Mouse (Mus musculus): ENCODE data around the gene Map2k4. TPM values are rescaled to one million over a fixed set of nuclear protein-coding genes. Genes with fewer than 3 reads are reported as not detected.
A peak's percentile ranks its signal among the peaks of the same experiment; 100 is the strongest.

The Map2k4 gene
- polyA plus RNA-seq, 1 experiment from 2014 or later = 69.8 TPM

DNA sequence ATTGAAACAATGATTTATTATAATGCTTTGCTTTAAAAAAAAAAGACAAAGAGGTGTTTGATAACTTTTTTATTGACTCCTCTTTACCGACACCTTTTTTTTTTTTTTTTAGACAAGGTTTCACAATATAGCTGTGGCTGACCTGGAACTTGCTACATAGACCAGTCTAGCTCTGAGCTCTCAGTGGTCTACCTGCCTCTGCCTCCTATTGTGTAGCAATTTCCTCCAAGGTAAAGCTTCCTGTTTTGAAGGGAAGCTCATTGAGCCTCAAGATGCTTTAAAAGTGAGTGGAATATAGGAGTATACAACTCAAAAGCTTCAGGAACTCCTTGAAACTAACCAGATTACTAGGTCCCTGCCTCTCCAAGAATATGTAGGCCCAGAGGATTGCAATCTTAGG is 7.8 kb upstream of the Map2k4 start:
- Histone ChIP-seq H3K9me3 (no peaks in the 10 kb centered on the region), H3K27me3 (no peaks in the 10 kb centered on the region), H3K4me3 (no peak overlapping the region), H3K4me1 (no peaks in the 10 kb centered on the region), H3K27ac (replicated peaks) (no peak overlapping the region), H3K36me3 (no peaks in the 10 kb centered on the region), H3K9ac (replicated peaks) (no peak overlapping the region), H3K4me2 (replicated peaks) (no peak overlapping the region)
- WGBS = 87% methylated on average over 1 of the region's 1 CpGs
- ATAC-seq (ENCODE audit: low FRiP score, low read depth) = no peak

DNA sequence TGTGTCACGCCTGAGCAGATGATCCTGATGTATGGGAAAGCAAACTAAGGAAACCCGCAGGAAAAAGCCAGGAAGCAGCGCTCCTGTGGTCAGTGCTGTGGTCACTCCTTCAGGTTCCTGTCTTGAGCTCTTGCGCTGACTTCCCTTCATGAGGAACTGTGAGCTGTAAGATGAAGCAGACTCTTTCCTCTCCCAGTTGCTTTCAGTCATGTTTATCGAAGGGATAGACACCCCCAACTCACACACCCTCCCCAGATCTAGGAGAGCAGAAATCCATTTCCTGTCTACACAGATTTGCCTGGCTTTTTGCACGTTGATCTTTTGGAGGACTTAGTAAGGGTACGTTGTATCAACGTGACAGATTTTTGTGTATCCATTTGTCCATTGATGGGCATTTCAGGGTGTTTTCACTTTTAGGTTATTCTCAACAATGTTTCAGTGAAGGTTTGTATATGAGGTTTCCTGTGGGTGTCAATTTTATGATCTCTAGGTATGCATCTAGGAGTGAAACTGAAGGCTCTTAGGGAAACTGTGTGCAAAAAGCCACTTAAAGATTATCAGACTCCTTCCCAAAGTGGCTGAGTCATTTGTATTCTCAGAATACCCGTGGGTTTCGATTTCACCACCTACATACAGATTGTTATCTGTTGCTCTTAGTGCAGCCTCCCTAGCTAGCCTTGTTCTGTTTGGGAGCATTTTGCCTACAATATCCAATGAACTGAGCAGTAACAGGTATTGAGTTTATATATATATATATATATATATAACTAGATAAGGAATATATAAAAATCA is 6.5 kb upstream of the Map2k4 start:
- Histone ChIP-seq H3K4me3 (no peak overlapping the region), H3K4me2 (replicated peaks) (no peak overlapping the region), H3K27ac (replicated peaks) (no peak overlapping the region), H3K9me3 (no peaks in the 10 kb centered on the region), H3K27me3 (no peaks in the 10 kb centered on the region), H3K36me3 (no peaks in the 10 kb centered on the region), H3K4me1 (no peaks in the 10 kb centered on the region), H3K9ac (replicated peaks) (no peak overlapping the region)
- no peak for ATAC-seq (ENCODE audit: low FRiP score, low read depth)
- WGBS = 82% methylated on average over 10 of the region's 10 CpGs

DNA sequence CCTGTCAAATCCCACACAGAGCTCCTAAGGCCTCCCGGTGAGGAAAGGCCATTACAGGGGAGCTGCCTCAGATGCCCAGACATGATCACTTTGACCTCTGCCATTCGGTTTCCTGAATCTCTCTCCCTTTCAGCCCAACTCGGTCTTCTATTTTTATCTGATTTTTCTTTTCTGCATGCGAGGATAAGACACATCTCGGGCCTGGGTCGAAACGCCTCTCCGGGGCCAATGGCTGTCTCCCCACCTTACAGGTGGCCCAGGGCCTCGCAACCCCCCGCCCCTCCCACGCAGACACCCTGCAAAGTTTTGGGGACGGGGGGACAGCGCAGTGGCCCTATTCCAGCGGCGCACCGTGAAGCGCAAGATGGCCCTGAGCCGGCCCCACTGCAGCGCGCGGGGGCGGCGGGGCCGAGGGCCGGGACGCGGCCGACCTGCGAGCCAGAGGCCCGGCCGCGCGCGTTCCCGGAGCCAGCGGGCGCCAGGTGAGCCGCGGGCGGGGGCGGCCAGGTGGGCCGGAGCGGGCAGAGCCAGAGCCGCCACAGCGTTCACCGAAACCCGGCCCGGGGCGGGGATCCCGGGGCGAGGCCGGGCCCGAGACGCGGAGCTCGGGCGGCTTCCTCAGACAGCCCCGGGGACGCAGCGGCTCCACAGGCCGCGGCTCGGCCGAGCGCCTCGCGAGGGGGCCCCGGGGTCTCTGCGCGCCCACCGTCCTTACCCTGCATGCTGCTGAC is 511 bp downstream of the Map2k4 start:
- peak overlapping the region; percentile 98 for H3K4me3 ChIP-seq
- no peaks in the 10 kb centered on the region for H3K27me3 ChIP-seq
- H3K27ac ChIP-seq (replicated peaks) = peak overlapping the region; percentile 86
- peak; percentile 88 for ATAC-seq (ENCODE audit: low FRiP score, low read depth)
- under 1% methylated on average over 60 of the region's 71 CpGs for WGBS
- H3K4me2 ChIP-seq (replicated peaks) = peak overlapping the region; percentile 76
- H3K36me3 ChIP-seq = no peaks in the 10 kb centered on the region
- H3K9ac ChIP-seq (replicated peaks) = peak overlapping the region; percentile 98
- peaks cover 15% of the 10 kb centered on the region for H3K4me1 ChIP-seq
- no peaks in the 10 kb centered on the region for H3K9me3 ChIP-seq

DNA sequence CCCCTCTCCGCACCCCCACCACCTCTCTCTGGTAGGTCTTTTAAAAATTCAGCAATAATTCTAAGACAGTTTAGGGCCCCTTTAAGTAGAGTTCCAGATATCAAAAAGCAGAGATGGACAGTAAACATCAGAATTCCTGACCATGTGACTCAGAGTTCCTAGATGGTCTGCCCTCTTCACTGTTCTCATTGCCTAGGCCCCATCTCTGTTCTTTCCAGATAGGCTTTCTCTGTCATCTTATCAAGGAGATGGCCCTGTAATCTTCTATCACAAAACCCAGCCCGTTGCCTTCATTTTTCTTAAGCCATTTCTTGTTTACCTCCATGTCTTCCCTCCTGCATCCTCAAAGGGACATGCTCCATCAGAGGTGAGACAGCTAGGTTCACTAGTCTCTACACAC is 1.9 kb downstream of the Map2k4 start:
- Histone ChIP-seq H3K27ac (replicated peaks) (no peak overlapping the region), H3K4me1 (peaks cover 15% of the 10 kb centered on the region), H3K36me3 (no peaks in the 10 kb centered on the region), H3K4me2 (replicated peaks) (peak overlapping the region; percentile 76), H3K27me3 (no peaks in the 10 kb centered on the region), H3K4me3 (no peak overlapping the region), H3K9ac (replicated peaks) (no peak overlapping the region; the same call in 1 of the 2 replicates), H3K9me3 (no peaks in the 10 kb centered on the region)
- ATAC-seq (ENCODE audit: low FRiP score, low read depth) = no peak
- 82% methylated on average over 2 of the region's 2 CpGs for WGBS

DNA sequence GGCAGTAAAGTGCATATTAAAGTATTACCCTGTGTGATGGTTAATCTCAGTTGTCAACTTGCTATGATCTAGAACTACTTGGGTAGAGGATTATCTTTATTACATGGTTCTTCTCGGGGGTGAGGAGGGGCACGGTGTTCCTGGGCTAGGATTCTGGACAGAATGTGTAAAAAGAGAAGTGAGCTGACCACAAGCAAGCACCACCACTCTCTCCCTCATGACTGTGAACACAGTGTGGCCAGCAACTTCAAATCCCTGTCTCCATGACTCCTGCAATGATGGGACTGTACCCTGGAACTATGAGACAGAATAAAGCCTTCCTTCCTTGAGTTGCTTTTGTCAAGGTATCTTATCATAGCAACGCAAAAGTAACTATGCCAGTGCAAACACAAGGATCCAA is 6.5 kb downstream of the Map2k4 start:
- Histone ChIP-seq H3K9ac (replicated peaks) (no peak overlapping the region), H3K27ac (replicated peaks) (no peak overlapping the region), H3K4me3 (no peak overlapping the region), H3K36me3 (peaks cover 14% of the 10 kb centered on the region; the same call in 1 of the 2 replicates), H3K4me1 (peaks cover 8% of the 10 kb centered on the region), H3K9me3 (no peaks in the 10 kb centered on the region), H3K27me3 (no peaks in the 10 kb centered on the region), H3K4me2 (replicated peaks) (no peak overlapping the region)
- no peak for ATAC-seq (ENCODE audit: low FRiP score, low read depth)
- WGBS = 86% methylated on average over 3 of the region's 3 CpGs

DNA sequence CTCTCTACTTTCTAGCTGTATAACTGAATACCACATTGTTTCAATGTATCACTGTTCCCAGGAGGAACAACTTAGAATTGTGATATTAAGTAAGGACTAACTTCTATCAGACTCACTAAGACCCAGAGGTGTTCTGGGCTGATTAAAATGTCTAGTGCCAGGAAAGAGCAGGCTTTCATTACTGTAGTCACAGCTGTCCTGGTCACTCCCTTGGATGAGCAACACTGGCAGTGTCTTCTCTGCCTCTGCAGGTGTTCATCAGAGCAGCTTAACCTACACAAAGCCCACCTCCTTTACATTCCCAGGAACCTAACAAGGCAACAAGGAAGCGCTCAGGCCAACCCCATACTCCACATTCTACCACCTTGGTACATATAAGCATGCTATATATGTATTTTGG is 8.5 kb downstream of the Map2k4 start:
- 90% methylated on average over 1 of the region's 1 CpGs for WGBS
- H3K36me3 ChIP-seq = peaks cover 14% of the 10 kb centered on the region; the same call in 1 of the 2 replicates
- H3K4me1 ChIP-seq = no peaks in the 10 kb centered on the region
- H3K27me3 ChIP-seq = no peaks in the 10 kb centered on the region
- no peak overlapping the region for H3K9ac ChIP-seq (replicated peaks)
- H3K27ac ChIP-seq (replicated peaks) = no peak overlapping the region
- ATAC-seq (ENCODE audit: low FRiP score, low read depth) = no peak
- no peak overlapping the region for H3K4me2 ChIP-seq (replicated peaks)
- H3K4me3 ChIP-seq = no peak overlapping the region
- no peaks in the 10 kb centered on the region for H3K9me3 ChIP-seq

DNA sequence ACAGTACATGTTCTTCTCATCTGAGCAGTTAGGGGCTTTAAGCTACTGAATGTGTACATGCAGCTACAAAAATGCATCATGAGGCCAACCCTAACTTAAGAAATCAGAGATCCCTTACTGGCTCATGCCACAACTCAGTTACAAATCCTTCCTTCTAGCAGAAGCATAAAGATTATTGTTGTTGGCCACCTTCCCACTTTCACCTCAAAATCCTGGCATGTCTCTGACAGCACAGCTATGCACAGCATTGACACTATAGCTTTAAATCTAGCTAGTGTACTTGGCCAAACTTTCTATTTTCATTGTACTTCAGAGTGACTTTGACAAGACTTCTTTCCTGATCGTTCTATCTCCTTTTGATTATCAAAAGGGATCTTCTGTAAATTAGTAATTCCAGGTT is 9.0 kb downstream of the Map2k4 start:
- Histone ChIP-seq H3K9me3 (no peaks in the 10 kb centered on the region), H3K4me3 (no peak overlapping the region), H3K27me3 (no peaks in the 10 kb centered on the region), H3K36me3 (peaks cover 14% of the 10 kb centered on the region; the same call in 1 of the 2 replicates), H3K4me1 (no peaks in the 10 kb centered on the region), H3K4me2 (replicated peaks) (no peak overlapping the region), H3K27ac (replicated peaks) (no peak overlapping the region), H3K9ac (replicated peaks) (no peak overlapping the region)
- WGBS = 89% methylated on average over 1 of the region's 1 CpGs
- ATAC-seq (ENCODE audit: low FRiP score, low read depth) = no peak

DNA sequence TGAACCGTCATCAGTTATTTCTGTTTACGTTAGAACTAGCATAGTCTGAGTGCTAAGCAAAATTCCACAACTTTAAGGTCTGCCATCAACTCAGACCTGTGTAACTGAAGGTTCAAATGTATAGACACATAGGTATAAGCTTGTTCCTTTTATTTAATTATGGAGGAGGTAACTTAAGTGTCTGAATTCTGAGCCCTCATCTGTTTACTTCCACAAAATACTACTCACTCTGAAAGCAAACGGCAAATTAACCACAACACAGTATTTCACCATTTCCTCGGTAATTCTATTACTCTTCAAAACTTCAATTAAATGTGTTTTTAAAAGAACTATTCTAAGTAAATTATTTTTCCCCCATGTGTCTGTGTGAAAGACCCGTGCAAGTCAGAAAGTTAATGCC is 10.3 kb downstream of the Map2k4 start:
- Histone ChIP-seq H3K27me3 (no peaks in the 10 kb centered on the region), H3K36me3 (peaks cover 14% of the 10 kb centered on the region; the same call in 1 of the 2 replicates), H3K9me3 (no peaks in the 10 kb centered on the region), H3K9ac (replicated peaks) (no peak overlapping the region), H3K27ac (replicated peaks) (no peak overlapping the region), H3K4me1 (0 out of 2 replicates have a peak, but pooled peaks cover 4% of the 10 kb centered on the region), H3K4me2 (replicated peaks) (no peak overlapping the region), H3K4me3 (no peak overlapping the region)
- ATAC-seq (ENCODE audit: low FRiP score, low read depth) = no peak
- 84% methylated on average over 5 of the region's 5 CpGs for WGBS

DNA sequence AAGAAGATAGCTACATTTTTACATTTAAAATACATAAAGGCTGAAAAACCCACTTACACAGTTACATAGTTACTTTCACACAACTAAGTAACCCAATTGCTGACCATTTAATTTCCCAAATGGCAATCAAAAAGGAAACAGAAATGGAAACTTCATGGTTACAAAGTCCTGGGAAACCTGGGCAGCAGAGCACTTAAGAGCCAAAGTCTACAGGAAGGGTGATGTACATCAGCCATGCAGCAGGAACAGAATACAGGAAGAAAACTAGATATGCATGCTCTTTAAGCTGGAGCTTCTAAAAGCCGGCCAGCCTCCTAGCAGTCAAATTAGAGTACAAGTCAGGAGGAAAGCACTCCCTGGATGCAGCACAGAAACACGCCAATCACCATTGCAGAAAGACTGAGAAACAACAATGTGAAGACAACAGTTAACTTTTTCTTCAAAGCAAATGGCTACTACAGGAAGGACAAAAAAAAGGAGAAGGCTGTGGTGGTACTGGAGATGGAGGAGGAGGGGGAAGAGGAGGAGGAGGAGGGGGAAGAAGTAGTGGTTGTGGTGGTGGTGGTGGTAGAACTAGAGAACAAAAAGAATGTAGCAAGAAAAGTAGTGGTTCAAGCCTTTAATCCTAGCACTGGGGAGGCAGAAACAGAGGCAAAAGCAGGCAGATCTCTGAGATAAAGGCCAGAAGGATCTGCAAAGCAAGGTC is 11.0 kb downstream of the Map2k4 start:
- Histone ChIP-seq H3K9me3 (no peaks in the 10 kb centered on the region), H3K9ac (replicated peaks) (no peak overlapping the region), H3K36me3 (peaks cover 14% of the 10 kb centered on the region; the same call in 1 of the 2 replicates), H3K4me1 (0 out of 2 replicates have a peak, but pooled peaks cover 4% of the 10 kb centered on the region), H3K27ac (replicated peaks) (no peak overlapping the region), H3K4me2 (replicated peaks) (no peak overlapping the region), H3K27me3 (no peaks in the 10 kb centered on the region), H3K4me3 (no peak overlapping the region)
- WGBS = 63% methylated on average over 2 of the region's 2 CpGs
- no peak for ATAC-seq (ENCODE audit: low FRiP score, low read depth)

DNA sequence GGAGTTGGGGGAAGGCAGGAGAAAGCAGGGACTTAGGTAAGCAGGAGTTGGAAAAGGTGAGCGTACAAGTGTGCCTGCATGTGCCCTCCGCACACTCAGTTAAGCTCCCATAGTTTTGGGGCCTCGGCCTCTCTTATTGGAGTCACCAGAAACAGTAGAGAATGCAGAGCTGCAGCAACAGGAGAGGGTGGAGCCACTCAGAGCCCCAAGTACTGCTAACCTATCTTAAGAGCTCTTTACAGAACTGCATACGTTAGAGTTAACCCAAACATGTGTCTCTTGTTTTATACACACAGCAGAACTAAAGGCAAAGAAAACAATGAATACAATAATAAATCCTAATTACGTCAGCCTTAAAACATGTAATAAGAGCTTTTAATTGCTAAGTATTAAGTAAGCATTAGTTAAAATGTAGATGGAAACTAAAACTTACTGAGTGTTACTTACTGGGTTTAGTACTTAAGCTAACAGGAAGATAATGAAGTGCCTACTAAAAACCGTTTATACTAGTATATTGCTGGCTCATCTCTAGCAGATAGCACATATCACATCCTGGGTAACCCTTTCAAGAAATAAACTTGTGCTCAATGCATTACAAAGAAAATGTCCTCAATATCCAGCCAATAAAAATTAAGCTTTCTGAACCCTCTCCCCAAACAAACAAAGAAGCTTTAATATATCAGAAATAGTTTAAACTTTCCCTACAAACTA is 14.0 kb downstream of the Map2k4 start:
- no peak for ATAC-seq (ENCODE audit: low FRiP score, low read depth)
- Histone ChIP-seq H3K27ac (replicated peaks) (no peak overlapping the region), H3K9ac (replicated peaks) (no peak overlapping the region), H3K4me1 (0 out of 2 replicates have a peak, but pooled peaks cover 4% of the 10 kb centered on the region), H3K9me3 (no peaks in the 10 kb centered on the region), H3K36me3 (no peaks in the 10 kb centered on the region), H3K27me3 (no peaks in the 10 kb centered on the region), H3K4me2 (replicated peaks) (no peak overlapping the region), H3K4me3 (no peak overlapping the region)
- 79% methylated on average over 6 of the region's 6 CpGs for WGBS

DNA sequence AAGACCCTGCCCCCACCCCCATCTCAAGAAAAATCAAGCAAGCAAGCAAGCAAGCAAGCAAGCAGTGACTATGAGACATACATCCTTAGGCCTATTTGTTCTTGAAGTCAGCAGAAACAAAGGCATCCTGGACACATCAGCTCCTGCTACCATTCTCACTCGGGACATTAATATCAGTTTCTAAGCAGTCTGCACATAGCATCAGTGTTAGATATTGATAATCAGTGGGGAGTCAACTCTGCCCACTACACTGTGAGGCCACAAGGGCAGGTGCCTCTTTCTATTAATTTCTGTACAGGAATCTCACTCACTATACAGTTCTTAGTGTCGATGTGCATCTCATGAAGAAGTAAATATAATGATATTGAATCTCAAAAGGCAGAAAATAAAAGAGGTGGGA is 14.6 kb downstream of the Map2k4 start:
- 86% methylated on average over 2 of the region's 2 CpGs for WGBS

More for the DNA sequence above, 14.6 kb downstream of the Map2k4 start:
- Histone ChIP-seq H3K27me3 (no peaks in the 10 kb centered on the region), H3K4me1 (0 out of 2 replicates have a peak, but pooled peaks cover 4% of the 10 kb centered on the region), H3K4me2 (replicated peaks) (no peak overlapping the region), H3K4me3 (no peak overlapping the region), H3K9me3 (no peaks in the 10 kb centered on the region), H3K36me3 (no peaks in the 10 kb centered on the region), H3K9ac (replicated peaks) (no peak overlapping the region), H3K27ac (replicated peaks) (no peak overlapping the region)
- ATAC-seq (ENCODE audit: low FRiP score, low read depth) = no peak

All from midbrain, embryonic 12.5 days (tissue).